Mouse (Mus musculus) thymus, adult 18-20 months (tissue): Measurements from ENCODE around the gene Mgll.
A peak's percentile ranks its signal among the peaks of the same experiment; 100 is the strongest.

ENCODE experiments used
- DNase-seq, 2 experiments: peaks; one replicate each; pipeline ENCODE4 v3.0.0; 2022; ENCODE audit warnings: mixed read lengths in 2 of 2

The Mgll gene

DNA sequence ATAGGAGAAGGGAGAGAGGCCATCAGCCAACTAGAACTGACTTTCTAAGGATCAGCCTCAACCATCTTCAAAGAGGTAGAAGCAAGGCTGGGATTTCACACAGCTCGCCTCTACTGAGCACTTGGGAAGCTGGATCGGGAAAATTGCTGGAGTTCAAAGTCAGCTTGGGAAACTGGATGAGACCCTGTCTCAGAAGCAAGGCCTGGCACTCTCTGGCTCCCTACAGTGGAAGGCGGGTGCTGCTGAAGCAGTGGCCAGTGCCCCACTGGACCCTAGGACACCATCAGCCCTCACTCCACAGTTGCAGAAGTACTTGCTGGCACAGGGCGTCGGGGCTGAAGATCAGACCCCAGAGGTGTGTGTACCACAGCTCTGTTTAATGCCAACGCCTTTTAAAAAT lies 133.6 kb downstream of the Mgll start:
- DNase-seq, result no peak

DNA sequence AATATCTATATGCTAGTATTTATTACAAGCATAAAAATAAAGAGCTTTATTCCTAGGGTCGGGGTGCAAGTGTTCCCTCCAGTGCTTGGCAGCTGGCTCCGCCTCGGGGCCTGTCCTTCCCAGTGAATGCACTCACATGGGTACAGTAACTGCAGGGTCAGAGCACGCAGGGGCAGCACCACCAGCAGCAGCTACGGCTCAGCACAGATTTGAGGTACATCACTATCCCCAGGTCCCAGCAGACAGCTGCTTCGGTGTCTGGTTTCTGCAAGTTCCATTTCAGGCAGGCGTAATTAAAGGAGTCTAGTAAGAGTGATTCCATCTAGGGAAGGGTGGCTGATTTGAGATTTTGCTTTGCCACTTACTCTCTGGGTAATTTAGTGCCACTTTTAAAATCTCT lies 134.1 kb downstream of the Mgll start:
- no peak for DNase-seq

DNA sequence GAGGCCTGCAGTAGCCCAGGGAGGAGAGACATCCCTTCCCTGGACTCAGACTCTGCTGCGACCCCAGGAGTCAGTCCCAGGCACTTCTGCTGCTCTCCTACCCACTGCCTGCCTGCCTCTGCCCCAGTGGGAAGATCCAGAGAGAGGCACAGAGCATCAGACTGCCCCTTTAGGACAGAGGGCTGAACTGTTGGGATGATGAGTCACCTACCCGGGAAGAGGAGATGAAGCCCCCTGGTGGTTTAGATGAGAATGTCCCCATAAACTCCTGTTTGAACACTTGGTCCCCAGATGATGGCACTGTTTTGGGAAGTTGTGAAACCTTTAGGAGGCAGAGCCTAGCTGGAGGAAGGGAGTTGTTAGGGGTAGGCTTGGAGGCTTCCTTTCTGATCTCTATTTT lies 136.7 kb downstream of the Mgll start:
- no peak for DNase-seq

DNA sequence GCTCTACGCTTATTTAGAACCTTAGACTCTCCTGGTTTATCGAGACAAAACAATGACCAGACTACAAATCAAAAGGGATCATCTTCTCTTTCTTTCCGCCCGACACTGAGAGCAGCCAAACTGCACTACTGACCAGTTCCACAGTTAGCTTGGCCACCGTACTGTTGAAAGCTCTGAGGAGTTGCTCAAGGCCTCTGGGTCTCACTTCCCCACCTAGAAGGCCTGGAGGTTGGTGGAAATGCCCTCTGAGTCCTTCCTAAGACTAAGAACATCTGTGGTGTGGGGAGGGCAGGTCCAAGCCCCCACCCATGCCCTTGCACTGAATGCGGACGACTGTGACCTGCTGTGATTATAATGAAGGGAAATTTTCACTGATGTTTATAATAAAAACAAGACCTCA lies 141.5 kb downstream of the Mgll start:
- DNase-seq, result no peak

DNA sequence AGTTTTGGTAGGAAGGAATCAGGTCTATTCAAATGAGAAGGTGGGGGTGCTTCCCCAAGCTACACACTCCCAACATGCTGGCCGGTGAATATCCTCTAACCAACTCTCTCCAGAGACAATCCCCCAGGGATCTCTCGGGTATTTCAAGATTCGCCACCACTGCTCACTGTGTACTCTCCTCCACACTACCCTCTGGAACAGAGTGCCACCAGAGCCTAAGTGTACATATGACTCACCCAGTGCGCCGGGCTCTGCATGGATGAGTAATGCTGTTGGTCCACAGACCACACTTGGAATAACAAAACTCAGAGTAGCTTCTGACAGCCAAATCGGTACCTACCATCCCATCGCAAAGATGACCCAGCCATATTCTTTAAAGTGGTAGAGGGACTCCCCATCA lies 145.2 kb downstream of the Mgll start:
- no peak for DNase-seq

DNA sequence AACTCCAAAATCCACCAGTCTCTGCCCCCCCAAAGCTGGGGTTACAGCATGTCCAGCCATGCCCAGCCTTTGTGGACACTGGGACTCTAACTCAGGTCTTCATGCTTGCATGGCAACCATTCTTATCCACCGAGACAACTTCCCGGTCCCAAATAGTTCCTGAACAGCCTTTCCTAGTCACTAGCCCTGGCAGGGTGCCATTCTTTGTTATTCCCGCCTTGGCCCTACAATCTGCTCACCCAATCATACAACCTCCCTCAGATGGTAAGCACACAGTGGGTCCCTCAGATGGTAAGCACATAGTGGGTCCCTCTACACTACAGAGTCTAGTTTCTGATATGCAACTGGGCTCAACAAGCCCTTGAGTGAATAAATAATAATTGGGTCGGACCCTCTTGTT lies 146.4 kb downstream of the Mgll start:
- DNase-seq, result no peak

DNA sequence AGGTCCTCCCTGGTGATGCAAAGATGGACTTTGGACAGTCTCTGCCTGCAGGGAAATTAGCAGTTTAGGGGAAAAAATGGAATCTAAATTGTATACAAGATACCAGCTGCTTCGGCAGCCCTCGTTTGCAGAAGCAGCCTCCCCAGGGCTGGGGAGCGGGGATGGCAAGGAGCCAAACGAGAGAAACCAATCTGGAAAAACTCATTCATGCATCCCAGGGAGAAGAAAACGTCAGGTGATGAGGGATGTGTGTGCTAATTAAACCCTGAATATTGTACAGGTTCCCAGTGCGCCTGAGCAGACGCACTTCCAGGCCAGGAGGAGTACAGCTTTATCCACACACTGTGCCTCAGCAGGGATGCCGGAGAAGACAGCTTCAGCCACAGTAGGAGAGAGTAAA lies 147.3 kb downstream of the Mgll start:
- no peak for DNase-seq

DNA sequence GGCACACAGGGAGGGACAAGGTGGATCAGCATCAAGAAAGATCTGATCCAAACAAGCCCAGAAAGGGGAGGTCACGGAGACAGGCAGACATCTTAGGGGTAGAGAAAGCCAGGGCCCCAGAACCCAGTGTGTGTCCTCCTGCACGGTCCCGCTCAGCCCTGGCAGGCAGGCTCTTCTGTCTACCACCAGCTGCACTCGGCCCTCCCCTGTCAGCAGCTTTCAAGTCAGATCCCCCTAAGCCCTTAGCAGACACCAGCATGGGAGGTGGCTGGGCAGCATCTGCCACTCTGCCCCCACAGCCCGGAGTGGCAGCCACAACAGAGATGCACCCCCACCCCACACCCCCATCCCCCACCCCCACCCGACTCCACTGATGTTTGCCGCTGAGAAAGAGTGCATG lies 148.6 kb downstream of the Mgll start:
- DNase-seq, result peak in 1 of 2 experiments; percentile 41

DNA sequence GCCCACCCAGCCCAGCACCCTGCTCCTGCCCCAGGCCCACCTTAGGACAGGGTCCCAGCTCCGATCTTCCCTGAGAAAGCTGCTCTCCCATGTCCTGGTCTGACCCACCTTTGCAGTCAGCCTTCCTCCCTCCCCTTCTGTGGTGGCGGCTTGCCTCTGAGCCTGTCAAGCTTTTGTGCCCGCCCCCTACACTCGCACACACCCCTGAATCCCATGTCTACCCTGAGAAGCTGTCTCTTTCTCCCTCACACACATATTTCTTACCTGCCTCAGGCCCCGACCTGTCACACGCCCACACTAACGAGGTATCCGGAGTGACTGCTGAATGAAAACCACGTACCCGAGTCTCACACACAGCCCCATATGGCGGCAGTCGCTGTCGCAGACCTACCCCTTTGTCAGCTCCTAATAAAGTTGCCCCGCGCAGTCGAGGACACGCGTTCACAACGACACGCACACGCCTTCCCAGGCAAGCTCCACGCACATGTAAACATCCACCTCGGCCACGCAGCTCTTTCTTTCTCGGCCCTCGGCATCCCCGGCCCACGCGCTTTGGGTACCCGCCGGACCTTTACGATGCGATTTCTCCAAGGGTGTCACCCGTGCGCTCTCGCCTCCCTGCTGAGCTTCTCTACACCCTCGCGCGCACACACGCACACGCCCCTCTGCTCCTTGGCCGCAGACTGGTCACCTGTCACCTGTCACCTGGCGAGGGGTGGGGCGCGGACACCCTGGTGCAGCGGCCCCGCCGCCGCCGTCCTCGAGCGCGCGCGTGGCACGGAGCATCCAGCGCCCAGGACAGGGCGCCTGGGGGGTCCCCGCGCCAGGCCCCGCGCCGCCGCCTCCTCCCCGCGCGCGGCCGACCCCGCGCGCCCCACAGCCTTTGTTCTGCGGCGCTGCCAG lies 150.0 kb downstream of the Mgll start:
- DNase-seq, result no peak

DNA sequence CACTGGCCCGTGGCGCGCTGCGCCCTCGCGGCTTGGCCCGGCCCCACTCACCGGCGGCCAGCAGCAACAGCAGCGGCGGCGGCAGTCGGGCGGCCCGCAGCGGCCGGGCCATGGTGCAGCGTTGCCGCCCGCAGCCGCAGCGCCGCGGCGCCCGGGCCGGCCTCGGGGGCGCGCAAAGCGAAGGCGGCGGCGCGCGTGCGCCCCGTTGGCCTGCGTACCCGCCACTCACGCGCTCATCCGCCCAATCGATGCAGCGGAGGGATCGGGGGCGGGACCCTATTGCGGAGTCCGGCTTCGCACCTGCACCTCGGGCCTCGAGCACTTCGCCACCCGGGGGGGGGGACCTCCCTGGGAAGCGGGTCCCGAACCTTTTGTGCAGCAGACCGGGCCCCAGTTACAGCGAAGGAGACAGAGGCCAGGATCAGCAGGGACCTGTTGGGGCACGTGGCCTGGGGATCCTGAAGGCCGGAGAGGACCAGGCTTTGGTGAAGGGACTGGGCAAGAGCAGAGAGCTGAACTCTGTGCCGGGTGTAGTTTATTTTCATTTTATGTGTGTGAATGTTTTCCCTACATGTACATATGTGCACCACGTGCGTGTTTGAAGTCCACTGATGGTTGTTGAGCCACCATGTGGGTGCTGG lies 150.8 kb downstream of the Mgll start, which contains the start of gene Podxl2:
Gene Podxl2, minus strand, starts transcription at position 177 of the 641 bp plus-strand sequence.
- peak; percentile 44 to 48 for DNase-seq
